Mouse (Mus musculus): ENCODE measurements around the gene Fcgr3. TPM values are rescaled to one million over a fixed set of nuclear protein-coding genes. Genes with fewer than 3 reads are reported as not detected.
"Not testable (repeated sequence)": the region's sequence is repeated elsewhere in the genome, so short reads cannot be mapped to it uniquely, and the experiment has no call there.

Fcgr3 gene
- total RNA-seq, 1 experiment = 0.40 TPM

GRCm38 (mm10) chr1:171078419-171078818 lies 13.7 kb upstream of the Fcgr3 start:
- H3K9ac ChIP-seq (ENCODE audit: insufficient read depth, low read depth, low read length, poor library complexity, severe bottlenecking); H3K36me3 ChIP-seq (ENCODE audit: control insufficient read depth, insufficient read depth, low read length, poor library complexity, severe bottlenecking); H3K27ac ChIP-seq (ENCODE audit: insufficient read depth, low read depth, low read length, poor library complexity, severe bottlenecking); H3K4me1 ChIP-seq (ENCODE audit: control insufficient read depth in 2 of 2, insufficient read depth in 2 of 2, low read length in 2 of 2, poor library complexity in 1 of 2); H3K4me3 ChIP-seq (ENCODE audit: insufficient read depth in 1 of 2, low read depth in 1 of 2, low read length in 2 of 2, poor library complexity in 1 of 2, severe bottlenecking in 1 of 2); DNase-seq (ENCODE audit: low read depth, low spot score); in situ Hi-C loops (cut with MboI; ENCODE audit: low sequenced_read_pairs in 2 of 2, unreplicated experiment in 2 of 2); H3K9me3 ChIP-seq (ENCODE audit: control insufficient read depth, insufficient read depth, low read depth, low read length): not testable (repeated sequence)

- H3K4me1 ChIP-seq (ENCODE audit: control insufficient read depth in 2 of 2, insufficient read depth in 2 of 2, low read length in 2 of 2, poor library complexity in 1 of 2); H3K36me3 ChIP-seq (ENCODE audit: control insufficient read depth, insufficient read depth, low read length, poor library complexity, severe bottlenecking); DNase-seq (ENCODE audit: low read depth, low spot score); in situ Hi-C loops (cut with MboI; ENCODE audit: low sequenced_read_pairs in 2 of 2, unreplicated experiment in 2 of 2); H3K9ac ChIP-seq (ENCODE audit: insufficient read depth, low read depth, low read length, poor library complexity, severe bottlenecking); H3K9me3 ChIP-seq (ENCODE audit: control insufficient read depth, insufficient read depth, low read depth, low read length); H3K27ac ChIP-seq (ENCODE audit: insufficient read depth, low read depth, low read length, poor library complexity, severe bottlenecking); H3K4me3 ChIP-seq (ENCODE audit: insufficient read depth in 1 of 2, low read depth in 1 of 2, low read length in 2 of 2, poor library complexity in 1 of 2, severe bottlenecking in 1 of 2): not testable (repeated sequence)
Measured at GRCm38 (mm10) chr1:171077955-171078354, 13.2 kb upstream of the Fcgr3 start.

DNA sequence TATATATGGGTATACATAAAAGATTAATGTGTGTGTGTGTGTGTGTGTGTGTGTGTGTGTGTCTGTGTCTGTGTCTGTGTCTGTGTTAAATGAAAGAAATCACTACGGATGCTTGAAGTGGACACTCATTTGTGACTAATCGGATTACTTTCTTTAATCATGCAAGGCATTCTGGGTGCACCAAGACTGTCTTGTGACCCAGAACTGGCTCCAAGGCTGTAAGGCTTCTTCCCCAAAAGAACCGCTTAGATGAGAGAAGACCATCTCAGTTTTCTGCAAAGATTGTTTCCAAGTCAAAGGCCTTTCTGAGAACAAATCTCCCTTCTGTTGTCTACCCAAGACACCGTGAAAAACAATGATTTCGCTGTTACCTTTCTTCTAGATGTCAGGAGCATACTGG lies 12.5 kb upstream of the Fcgr3 start:
- H3K27ac ChIP-seq (ENCODE audit: insufficient read depth, low read depth, low read length, poor library complexity, severe bottlenecking); H3K36me3 ChIP-seq (ENCODE audit: control insufficient read depth, insufficient read depth, low read length, poor library complexity, severe bottlenecking); H3K9ac ChIP-seq (ENCODE audit: insufficient read depth, low read depth, low read length, poor library complexity, severe bottlenecking); DNase-seq (ENCODE audit: low read depth, low spot score); in situ Hi-C loops (cut with MboI; ENCODE audit: low sequenced_read_pairs in 2 of 2, unreplicated experiment in 2 of 2); H3K9me3 ChIP-seq (ENCODE audit: control insufficient read depth, insufficient read depth, low read depth, low read length); H3K4me3 ChIP-seq (ENCODE audit: insufficient read depth in 1 of 2, low read depth in 1 of 2, low read length in 2 of 2, poor library complexity in 1 of 2, severe bottlenecking in 1 of 2); H3K4me1 ChIP-seq (ENCODE audit: control insufficient read depth in 2 of 2, insufficient read depth in 2 of 2, low read length in 2 of 2, poor library complexity in 1 of 2): not testable (repeated sequence)

- in situ Hi-C loops (cut with MboI; ENCODE audit: low sequenced_read_pairs in 2 of 2, unreplicated experiment in 2 of 2); H3K9ac ChIP-seq (ENCODE audit: insufficient read depth, low read depth, low read length, poor library complexity, severe bottlenecking); H3K4me1 ChIP-seq (ENCODE audit: control insufficient read depth in 2 of 2, insufficient read depth in 2 of 2, low read length in 2 of 2, poor library complexity in 1 of 2); H3K36me3 ChIP-seq (ENCODE audit: control insufficient read depth, insufficient read depth, low read length, poor library complexity, severe bottlenecking); H3K9me3 ChIP-seq (ENCODE audit: control insufficient read depth, insufficient read depth, low read depth, low read length); H3K27ac ChIP-seq (ENCODE audit: insufficient read depth, low read depth, low read length, poor library complexity, severe bottlenecking); DNase-seq (ENCODE audit: low read depth, low spot score); H3K4me3 ChIP-seq (ENCODE audit: insufficient read depth in 1 of 2, low read depth in 1 of 2, low read length in 2 of 2, poor library complexity in 1 of 2, severe bottlenecking in 1 of 2): not testable (repeated sequence)
Measured at GRCm38 (mm10) chr1:171076176-171076575, 11.4 kb upstream of the Fcgr3 start.

GRCm38 (mm10) chr1:171074283-171074682 lies 9.5 kb upstream of the Fcgr3 start:
- H3K9ac ChIP-seq (ENCODE audit: insufficient read depth, low read depth, low read length, poor library complexity, severe bottlenecking) = not testable (repeated sequence)
- peak; percentile 46 for DNase-seq (ENCODE audit: low read depth, low spot score)

GRCm38 (mm10) chr1:171072217-171072616 lies 7.5 kb upstream of the Fcgr3 start:
- H3K4me1 ChIP-seq (ENCODE audit: control insufficient read depth in 2 of 2, insufficient read depth in 2 of 2, low read length in 2 of 2, poor library complexity in 1 of 2); H3K27ac ChIP-seq (ENCODE audit: insufficient read depth, low read depth, low read length, poor library complexity, severe bottlenecking); DNase-seq (ENCODE audit: low read depth, low spot score); H3K4me3 ChIP-seq (ENCODE audit: insufficient read depth in 1 of 2, low read depth in 1 of 2, low read length in 2 of 2, poor library complexity in 1 of 2, severe bottlenecking in 1 of 2); H3K9ac ChIP-seq (ENCODE audit: insufficient read depth, low read depth, low read length, poor library complexity, severe bottlenecking); H3K36me3 ChIP-seq (ENCODE audit: control insufficient read depth, insufficient read depth, low read length, poor library complexity, severe bottlenecking); H3K9me3 ChIP-seq (ENCODE audit: control insufficient read depth, insufficient read depth, low read depth, low read length); in situ Hi-C loops (cut with MboI; ENCODE audit: low sequenced_read_pairs in 2 of 2, unreplicated experiment in 2 of 2): not testable (repeated sequence)

More at GRCm38 (mm10) chr1:171074283-171074682, 9.5 kb upstream of the Fcgr3 start:
- H3K4me1 ChIP-seq (ENCODE audit: control insufficient read depth in 2 of 2, insufficient read depth in 2 of 2, low read length in 2 of 2, poor library complexity in 1 of 2); H3K9me3 ChIP-seq (ENCODE audit: control insufficient read depth, insufficient read depth, low read depth, low read length); in situ Hi-C loops (cut with MboI; ENCODE audit: low sequenced_read_pairs in 2 of 2, unreplicated experiment in 2 of 2); H3K36me3 ChIP-seq (ENCODE audit: control insufficient read depth, insufficient read depth, low read length, poor library complexity, severe bottlenecking); H3K27ac ChIP-seq (ENCODE audit: insufficient read depth, low read depth, low read length, poor library complexity, severe bottlenecking); H3K4me3 ChIP-seq (ENCODE audit: insufficient read depth in 1 of 2, low read depth in 1 of 2, low read length in 2 of 2, poor library complexity in 1 of 2, severe bottlenecking in 1 of 2): not testable (repeated sequence)

DNA sequence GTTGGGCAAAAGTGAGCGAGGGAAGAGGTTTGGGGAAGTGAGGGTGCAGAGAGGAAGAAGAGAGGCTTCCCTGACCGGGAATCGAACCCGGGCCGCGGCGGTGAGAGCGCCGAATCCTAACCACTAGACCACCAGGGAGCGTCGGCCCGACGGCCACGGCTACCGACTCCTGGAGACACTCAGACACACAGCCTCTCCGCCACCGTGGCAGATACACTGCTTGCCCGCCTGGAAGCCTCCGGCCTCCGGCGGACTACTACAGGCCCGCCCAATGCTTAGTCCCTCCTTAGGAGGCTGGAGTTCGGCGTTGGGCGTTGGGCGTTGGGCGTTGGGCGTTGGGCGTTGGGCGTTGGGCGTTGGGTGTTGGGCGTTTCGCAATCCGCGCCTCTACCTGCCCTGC lies 7.0 kb upstream of the Fcgr3 start:
- H3K9ac ChIP-seq (ENCODE audit: insufficient read depth, low read depth, low read length, poor library complexity, severe bottlenecking); in situ Hi-C loops (cut with MboI; ENCODE audit: low sequenced_read_pairs in 2 of 2, unreplicated experiment in 2 of 2); H3K4me1 ChIP-seq (ENCODE audit: control insufficient read depth in 2 of 2, insufficient read depth in 2 of 2, low read length in 2 of 2, poor library complexity in 1 of 2); H3K27ac ChIP-seq (ENCODE audit: insufficient read depth, low read depth, low read length, poor library complexity, severe bottlenecking); DNase-seq (ENCODE audit: low read depth, low spot score); H3K9me3 ChIP-seq (ENCODE audit: control insufficient read depth, insufficient read depth, low read depth, low read length); H3K4me3 ChIP-seq (ENCODE audit: insufficient read depth in 1 of 2, low read depth in 1 of 2, low read length in 2 of 2, poor library complexity in 1 of 2, severe bottlenecking in 1 of 2); H3K36me3 ChIP-seq (ENCODE audit: control insufficient read depth, insufficient read depth, low read length, poor library complexity, severe bottlenecking): not testable (repeated sequence)

GRCm38 (mm10) chr1:171070879-171071278 lies 6.1 kb upstream of the Fcgr3 start:
- H3K4me3 ChIP-seq (ENCODE audit: insufficient read depth in 1 of 2, low read depth in 1 of 2, low read length in 2 of 2, poor library complexity in 1 of 2, severe bottlenecking in 1 of 2); H3K27ac ChIP-seq (ENCODE audit: insufficient read depth, low read depth, low read length, poor library complexity, severe bottlenecking); H3K9ac ChIP-seq (ENCODE audit: insufficient read depth, low read depth, low read length, poor library complexity, severe bottlenecking); DNase-seq (ENCODE audit: low read depth, low spot score); H3K36me3 ChIP-seq (ENCODE audit: control insufficient read depth, insufficient read depth, low read length, poor library complexity, severe bottlenecking); in situ Hi-C loops (cut with MboI; ENCODE audit: low sequenced_read_pairs in 2 of 2, unreplicated experiment in 2 of 2); H3K9me3 ChIP-seq (ENCODE audit: control insufficient read depth, insufficient read depth, low read depth, low read length); H3K4me1 ChIP-seq (ENCODE audit: control insufficient read depth in 2 of 2, insufficient read depth in 2 of 2, low read length in 2 of 2, poor library complexity in 1 of 2): not testable (repeated sequence)

DNA sequence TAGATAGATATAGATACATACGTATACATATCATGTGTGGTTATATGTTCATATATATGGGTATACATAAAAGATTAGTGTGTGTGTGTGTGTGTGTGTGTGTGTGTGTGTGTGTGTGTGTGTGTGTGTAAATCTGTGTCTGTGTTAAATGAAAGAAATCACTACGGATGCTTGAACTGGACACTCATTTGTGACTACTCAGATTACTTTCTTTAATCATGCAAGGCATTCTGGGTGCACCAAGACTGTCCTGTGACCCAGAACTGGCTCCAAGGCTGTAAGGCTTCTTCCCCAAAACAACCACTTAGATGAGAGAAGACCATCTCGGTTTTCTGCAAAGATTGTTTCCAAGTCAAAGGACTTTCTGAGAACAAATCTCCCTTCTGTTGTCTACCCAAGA lies 4.8 kb upstream of the Fcgr3 start:
- in situ Hi-C loops (cut with MboI; ENCODE audit: low sequenced_read_pairs in 2 of 2, unreplicated experiment in 2 of 2); H3K27ac ChIP-seq (ENCODE audit: insufficient read depth, low read depth, low read length, poor library complexity, severe bottlenecking); H3K4me3 ChIP-seq (ENCODE audit: insufficient read depth in 1 of 2, low read depth in 1 of 2, low read length in 2 of 2, poor library complexity in 1 of 2, severe bottlenecking in 1 of 2): not testable (repeated sequence)

More for the DNA sequence above, 4.8 kb upstream of the Fcgr3 start:
- H3K36me3 ChIP-seq (ENCODE audit: control insufficient read depth, insufficient read depth, low read length, poor library complexity, severe bottlenecking); H3K4me1 ChIP-seq (ENCODE audit: control insufficient read depth in 2 of 2, insufficient read depth in 2 of 2, low read length in 2 of 2, poor library complexity in 1 of 2); H3K9me3 ChIP-seq (ENCODE audit: control insufficient read depth, insufficient read depth, low read depth, low read length); DNase-seq (ENCODE audit: low read depth, low spot score); H3K9ac ChIP-seq (ENCODE audit: insufficient read depth, low read depth, low read length, poor library complexity, severe bottlenecking): not testable (repeated sequence)
